Mouse (Mus musculus): ENCODE measurements around the gene Iqub. TPM values are rescaled to one million over a fixed set of nuclear protein-coding genes. Genes with fewer than 3 reads are reported as not detected.
A peak's percentile ranks its signal among the peaks of the same experiment; 100 is the strongest.

Gene Iqub
- polyA plus RNA-seq, 1 experiment from 2014 or later = 0.05 TPM

- H3K4me3 ChIP-seq (replicated peaks) = peak overlapping the region; percentile 27
Measured at GRCm38 (mm10) chr6:24530711-24531420, 16.0 kb upstream of the Iqub start.

GRCm38 (mm10) chr6:24530166-24530565 is 15.3 kb upstream of the Iqub start:
- Histone ChIP-seq H3K27me3 (no peaks in the 10 kb centered on the region), H3K9ac (no peak overlapping the region), H3K4me2 (peak overlapping the region; percentile 52), H3K9me3 (replicated peaks) (no peaks in the 10 kb centered on the region), H3K4me3 (replicated peaks) (peak overlapping the region; percentile 27), H3K4me1 (peaks cover 35% of the 10 kb centered on the region), H3K27ac (peak overlapping the region; percentile 81), H3K36me3 (no peaks in the 10 kb centered on the region)
- ATAC-seq (replicated peaks; ENCODE audit: low FRiP score) = no peak
- WGBS = 20% methylated on average over 4 of the region's 4 CpGs

More at GRCm38 (mm10) chr6:24530711-24531420, 16.0 kb upstream of the Iqub start:
- no peaks in the 10 kb centered on the region for H3K36me3 ChIP-seq
- no peaks in the 10 kb centered on the region for H3K27me3 ChIP-seq
- 0 out of 2 replicates have a peak, but pooled peaks have one; percentile 19 for ATAC-seq (replicated peaks; ENCODE audit: low FRiP score)
- H3K9ac ChIP-seq = no peak overlapping the region
- H3K27ac ChIP-seq = peak overlapping the region; percentile 81
- H3K4me1 ChIP-seq = peaks cover 32% of the 10 kb centered on the region
- WGBS = 40% methylated on average over 11 of the region's 11 CpGs
- peak overlapping the region; percentile 52 for H3K4me2 ChIP-seq
- H3K9me3 ChIP-seq (replicated peaks) = no peaks in the 10 kb centered on the region

- H3K4me2 ChIP-seq = peak within 1 kb of the TSS; percentile 72
- peaks cover 35% of the 10 kb centered on the region for H3K4me1 ChIP-seq
- 48% methylated on average over 2 of the region's 2 CpGs for WGBS
- no peaks in the 10 kb centered on the region for H3K27me3 ChIP-seq
- H3K36me3 ChIP-seq = peaks cover 14% of the 10 kb centered on the region
- peak within 1 kb of the TSS; percentile 57 for H3K9ac ChIP-seq
- peak within 1 kb of the TSS; percentile 68 for H3K27ac ChIP-seq
- H3K4me3 ChIP-seq (replicated peaks) = peak within 1 kb of the TSS; percentile 64
- ATAC-seq (replicated peaks; ENCODE audit: low FRiP score) = no peak
- no peaks in the 10 kb centered on the region for H3K9me3 ChIP-seq (replicated peaks)
Measured at GRCm38 (mm10) chr6:24528064-24528243, 13.1 kb upstream of the Iqub start, which contains the start of gene Asb15. Gene Asb15, plus strand, starts transcription at chr6:24528144.

GRCm38 (mm10) chr6:24527155-24528063 is 12.5 kb upstream of the Iqub start, which contains the start of gene Ndufa5:
Gene Ndufa5, minus strand, starts transcription at chr6:24528013.
- no peaks in the 10 kb centered on the region for H3K9me3 ChIP-seq (replicated peaks)
- no peaks in the 10 kb centered on the region for H3K27me3 ChIP-seq
- peak within 1 kb of the TSS; percentile 57 for H3K9ac ChIP-seq
- H3K4me2 ChIP-seq = peak within 1 kb of the TSS; percentile 72
- peak within 1 kb of the TSS; percentile 68 for H3K27ac ChIP-seq
- peaks cover 18% of the 10 kb centered on the region for H3K36me3 ChIP-seq
- peak; percentile 98 for ATAC-seq (replicated peaks; ENCODE audit: low FRiP score)
- H3K4me1 ChIP-seq = peaks cover 35% of the 10 kb centered on the region
- under 1% methylated on average over 53 of the region's 53 CpGs for WGBS
- H3K4me3 ChIP-seq (replicated peaks) = peak within 1 kb of the TSS; percentile 64

- Histone ChIP-seq H3K36me3 (peaks cover 35% of the 10 kb centered on the region), H3K9me3 (replicated peaks) (no peaks in the 10 kb centered on the region), H3K4me1 (peaks cover 23% of the 10 kb centered on the region), H3K27ac (no peak overlapping the region), H3K4me3 (replicated peaks) (peak overlapping the region; percentile 64; the same call in 1 of the 2 replicates), H3K9ac (no peak overlapping the region), H3K27me3 (no peaks in the 10 kb centered on the region), H3K4me2 (peak overlapping the region; percentile 72)
- ATAC-seq (replicated peaks; ENCODE audit: low FRiP score) = no peak
- WGBS = 89% methylated on average over 3 of the region's 3 CpGs
Measured at GRCm38 (mm10) chr6:24525705-24526104, 10.8 kb upstream of the Iqub start.

GRCm38 (mm10) chr6:24516197-24516596 is 1.3 kb upstream of the Iqub start:
- H3K36me3 ChIP-seq = peaks cover 32% of the 10 kb centered on the region
- 44% methylated on average over 2 of the region's 2 CpGs for WGBS
- no peak overlapping the region for H3K27ac ChIP-seq
- no peak for ATAC-seq (replicated peaks; ENCODE audit: low FRiP score)
- no peaks in the 10 kb centered on the region for H3K9me3 ChIP-seq (replicated peaks)
- H3K27me3 ChIP-seq = no peaks in the 10 kb centered on the region
- H3K9ac ChIP-seq = no peak overlapping the region
- H3K4me1 ChIP-seq = peaks cover 6% of the 10 kb centered on the region
- no peak overlapping the region for H3K4me3 ChIP-seq (replicated peaks)
- H3K4me2 ChIP-seq = no peak overlapping the region

- no peak for ATAC-seq (replicated peaks; ENCODE audit: low FRiP score)
- no peak overlapping the region for H3K27ac ChIP-seq
- H3K4me1 ChIP-seq = no peaks in the 10 kb centered on the region
- no peak overlapping the region for H3K4me2 ChIP-seq
- no peaks in the 10 kb centered on the region for H3K36me3 ChIP-seq
- WGBS = 76% methylated on average over 2 of the region's 2 CpGs
- no peak overlapping the region for H3K9ac ChIP-seq
- no peaks in the 10 kb centered on the region for H3K27me3 ChIP-seq
- H3K4me3 ChIP-seq (replicated peaks) = no peak overlapping the region
- no peaks in the 10 kb centered on the region for H3K9me3 ChIP-seq (replicated peaks)
Measured at GRCm38 (mm10) chr6:24504141-24504540, 10.7 kb downstream of the Iqub start.

- Histone ChIP-seq H3K27me3 (no peaks in the 10 kb centered on the region), H3K9me3 (replicated peaks) (no peaks in the 10 kb centered on the region), H3K36me3 (no peaks in the 10 kb centered on the region), H3K4me3 (replicated peaks) (no peak overlapping the region), H3K27ac (no peak overlapping the region), H3K4me2 (no peak overlapping the region), H3K4me1 (no peaks in the 10 kb centered on the region), H3K9ac (no peak overlapping the region)
- 4% methylated on average over 1 of the region's 1 CpGs for WGBS
- no peak for ATAC-seq (replicated peaks; ENCODE audit: low FRiP score)
Measured at GRCm38 (mm10) chr6:24490341-24490740, 24.5 kb downstream of the Iqub start.

- H3K4me3 ChIP-seq (replicated peaks) = no peak overlapping the region
- ATAC-seq (replicated peaks; ENCODE audit: low FRiP score) = no peak
- no peak overlapping the region for H3K27ac ChIP-seq
- no peaks in the 10 kb centered on the region for H3K36me3 ChIP-seq
- no peak overlapping the region for H3K9ac ChIP-seq
- H3K4me1 ChIP-seq = no peaks in the 10 kb centered on the region
- no peaks in the 10 kb centered on the region for H3K27me3 ChIP-seq
- no peaks in the 10 kb centered on the region for H3K9me3 ChIP-seq (replicated peaks)
- no peak overlapping the region for H3K4me2 ChIP-seq
- WGBS = 78% methylated on average over 5 of the region's 5 CpGs
Measured at GRCm38 (mm10) chr6:24486530-24486929, 28.3 kb downstream of the Iqub start.

- H3K27ac ChIP-seq = no peak overlapping the region
- 85% methylated on average over 1 of the region's 1 CpGs for WGBS
Measured at GRCm38 (mm10) chr6:24470571-24471132, 44.2 kb downstream of the Iqub start.

GRCm38 (mm10) chr6:24470135-24470534 is 44.7 kb downstream of the Iqub start:
- no peaks in the 10 kb centered on the region for H3K27me3 ChIP-seq
- 89% methylated on average over 2 of the region's 2 CpGs for WGBS
- H3K27ac ChIP-seq = no peak overlapping the region
- no peaks in the 10 kb centered on the region for H3K36me3 ChIP-seq
- no peaks in the 10 kb centered on the region for H3K9me3 ChIP-seq (replicated peaks)
- no peak overlapping the region for H3K9ac ChIP-seq
- ATAC-seq (replicated peaks; ENCODE audit: low FRiP score) = no peak
- H3K4me3 ChIP-seq (replicated peaks) = no peak overlapping the region
- no peaks in the 10 kb centered on the region for H3K4me1 ChIP-seq
- no peak overlapping the region for H3K4me2 ChIP-seq

More at GRCm38 (mm10) chr6:24470571-24471132, 44.2 kb downstream of the Iqub start:
- no peaks in the 10 kb centered on the region for H3K4me1 ChIP-seq
- H3K9me3 ChIP-seq (replicated peaks) = no peaks in the 10 kb centered on the region
- no peak for ATAC-seq (replicated peaks; ENCODE audit: low FRiP score)
- H3K4me2 ChIP-seq = no peak overlapping the region
- H3K36me3 ChIP-seq = no peaks in the 10 kb centered on the region
- no peak overlapping the region for H3K4me3 ChIP-seq (replicated peaks)
- no peak overlapping the region for H3K9ac ChIP-seq
- H3K27me3 ChIP-seq = no peaks in the 10 kb centered on the region

GRCm38 (mm10) chr6:24456097-24456496 is 58.8 kb downstream of the Iqub start:
- H3K9ac ChIP-seq = no peak overlapping the region
- H3K4me2 ChIP-seq = no peak overlapping the region
- ATAC-seq (replicated peaks; ENCODE audit: low FRiP score) = no peak
- 44% methylated on average over 7 of the region's 7 CpGs for WGBS
- no peaks in the 10 kb centered on the region for H3K9me3 ChIP-seq (replicated peaks)
- no peak overlapping the region for H3K4me3 ChIP-seq (replicated peaks)
- H3K4me1 ChIP-seq = peaks cover 5% of the 10 kb centered on the region
- no peaks in the 10 kb centered on the region for H3K27me3 ChIP-seq
- no peak overlapping the region for H3K27ac ChIP-seq
- no peaks in the 10 kb centered on the region for H3K36me3 ChIP-seq

Measured in kidney, embryonic 15.5 days (tissue).